Mouse (Mus musculus) hindbrain, embryonic 12.5 days (tissue): ENCODE measurements around the gene Tpk1. TPM values are rescaled to one million over a fixed set of nuclear protein-coding genes. Genes with fewer than 3 reads are reported as not detected.

ENCODE experiments used
- ATAC-seq: fragments of 200-750 bp; cut with Nextera tagmentation; 2 replicates; pipeline ENCODE4 v1.8.0; 2017; ENCODE audit warnings: moderate TSS enrichment; ENCODE audit not compliant: low FRiP score
- H3K27ac ChIP-seq: fragments of 300-500 bp; sonication (generic); 2 replicates; pipeline ENCODE4 v1.5.1; 2016; ENCODE audit warnings: mild to moderate bottlenecking
- H3K27me3 ChIP-seq: fragments of 300-500 bp; sonication (generic); 2 replicates; pipeline ENCODE4 v1.6.1; 2016; ENCODE audit warnings: mild to moderate bottlenecking
- H3K36me3 ChIP-seq: fragments of 300-500 bp; sonication (generic); 2 replicates; pipeline ENCODE4 v1.6.1; 2016; ENCODE audit warnings: mild to moderate bottlenecking
- H3K4me1 ChIP-seq: fragments of 300-500 bp; sonication (generic); 2 replicates; pipeline ENCODE4 v1.6.1; 2016
- H3K4me2 ChIP-seq: fragments of 300-500 bp; sonication (generic); replicated peaks from 2 replicates; pipeline ENCODE4 v1.6.1; 2016; ENCODE audit warnings: mild to moderate bottlenecking
- H3K4me3 ChIP-seq: fragments of 300-500 bp; sonication (generic); 2 replicates; pipeline ENCODE4 v1.5.1; 2016; ENCODE audit warnings: mild to moderate bottlenecking
- H3K9ac ChIP-seq: fragments of 300-500 bp; sonication (generic); 2 replicates; pipeline ENCODE4 v1.6.1; 2016; ENCODE audit warnings: mild to moderate bottlenecking, moderate library complexity
- H3K9me3 ChIP-seq: fragments of 300-500 bp; sonication (generic); replicated peaks from 2 replicates; pipeline ENCODE4 v1.6.1; 2016; ENCODE audit warnings: mild to moderate bottlenecking
- WGBS: fragments of 180-500 bp; shearing (Covaris S2); methylation state at CpG from one replicate; pipeline ENCODE4 v1.1.7; 2016; 5-methylcytosine and 5-hydroxymethylcytosine counted together
- polyA plus RNA-seq: library from polyadenylated mRNA; unstranded; fragments of >200 nt; fragmentation: Nextera tagmentation; extraction: Ambion mirVana; gene quantifications from 2 replicates; pipeline ENCODE4 v1.2.1, GENCODE M21; 2016

The Tpk1 gene
- polyA plus RNA-seq, 1 experiment from 2014 or later: 7.2 TPM

DNA sequence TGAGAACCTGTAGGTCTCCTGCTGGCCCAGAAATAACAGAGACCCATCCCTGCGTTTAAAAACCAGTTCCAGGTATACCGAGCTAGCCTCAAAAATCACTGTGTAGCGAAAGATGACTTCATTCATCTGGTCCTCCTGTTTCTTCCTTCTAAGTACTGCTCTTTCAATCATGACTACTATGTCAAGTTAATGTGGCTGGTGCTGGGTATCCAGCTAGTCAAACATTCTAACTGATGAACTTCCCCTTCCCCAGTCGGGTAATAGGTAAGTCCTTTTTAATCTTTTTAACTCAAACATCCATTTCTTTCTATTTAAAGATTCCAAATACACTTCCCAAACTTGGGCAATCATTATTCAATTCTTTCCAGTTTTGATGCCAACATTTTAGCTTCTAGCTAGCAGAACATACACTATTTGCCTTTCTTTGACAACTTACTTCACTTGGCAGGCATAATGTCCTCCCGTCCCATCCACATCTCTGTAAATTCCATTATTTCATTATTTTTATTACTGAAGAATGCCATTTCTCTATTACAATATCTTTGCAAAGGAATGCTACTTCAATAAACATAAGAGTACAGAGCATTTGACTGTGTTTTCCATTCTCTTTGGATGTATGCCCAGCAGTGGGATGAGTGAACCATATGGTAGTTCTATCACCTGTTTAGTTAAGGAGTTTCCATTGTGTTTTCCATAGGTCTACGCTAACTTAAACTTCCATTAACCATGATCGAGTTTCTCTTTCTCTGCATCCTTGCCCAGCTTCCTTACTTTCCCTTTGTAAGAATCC, 728 bp upstream of the Tpk1 start:
- ATAC-seq: no peak; the same call in 1 of the 2 replicates
- Histone ChIP-seq H3K4me1 (no peaks in the 10 kb centered on the region; the same call in 1 of the 2 replicates), H3K27ac (peak overlapping the region; percentile 95), H3K27me3 (no peaks in the 10 kb centered on the region), H3K4me2 (peak overlapping the region; percentile 65), H3K9ac (peak overlapping the region; percentile 77), H3K9me3 (no peaks in the 10 kb centered on the region), H3K4me3 (peak overlapping the region; percentile 53), H3K36me3 (no peaks in the 10 kb centered on the region)
- WGBS: 89% methylated on average over 7 of the region's 7 CpGs

DNA sequence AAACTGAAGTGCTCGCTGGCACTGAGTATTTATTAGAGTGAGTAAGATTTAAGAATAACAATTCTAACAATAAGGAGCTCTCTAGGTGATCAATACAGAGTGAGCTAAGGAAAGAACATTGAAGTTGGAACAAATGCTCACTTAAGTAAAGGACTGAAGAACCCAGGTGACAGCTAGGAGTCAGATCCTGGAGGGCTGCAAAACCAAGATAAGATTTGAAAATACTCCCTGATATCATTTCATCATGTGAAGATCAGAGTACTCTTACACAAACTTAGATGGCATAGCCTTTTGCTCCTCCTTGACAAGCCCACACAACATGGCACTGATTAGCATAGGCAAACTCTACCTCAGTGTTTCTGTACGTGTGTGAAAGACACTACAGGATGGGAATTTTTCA, 4.3 kb downstream of the Tpk1 start:
- Histone ChIP-seq H3K36me3 (no peaks in the 10 kb centered on the region), H3K9ac (no peak overlapping the region), H3K4me3 (no peak overlapping the region), H3K4me1 (no peaks in the 10 kb centered on the region; the same call in 1 of the 2 replicates), H3K27me3 (no peaks in the 10 kb centered on the region), H3K27ac (no peak overlapping the region), H3K4me2 (no peak overlapping the region), H3K9me3 (no peaks in the 10 kb centered on the region)
- ATAC-seq: no peak
- WGBS: 87% methylated on average over 2 of the region's 2 CpGs

DNA sequence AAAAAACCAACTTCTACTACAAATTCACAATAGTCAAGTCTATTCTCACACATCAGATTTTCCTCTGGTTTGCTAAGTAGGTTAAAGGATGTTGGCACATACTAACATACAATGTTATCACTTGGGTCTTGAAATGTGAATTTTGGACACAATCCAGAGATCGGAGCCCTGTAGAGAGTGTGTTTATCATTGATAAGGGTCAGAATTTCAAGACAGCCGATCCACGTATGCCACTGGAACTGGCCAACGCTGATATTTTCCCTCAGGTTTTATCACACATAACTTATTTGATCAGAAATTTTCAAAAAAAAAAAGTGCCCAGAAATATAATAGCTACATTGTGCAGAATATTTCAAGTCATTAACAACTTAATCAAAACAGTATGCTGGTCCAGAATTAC, 7.8 kb downstream of the Tpk1 start:
- Histone ChIP-seq H3K27me3 (no peaks in the 10 kb centered on the region), H3K4me2 (no peak overlapping the region), H3K9me3 (no peaks in the 10 kb centered on the region), H3K36me3 (no peaks in the 10 kb centered on the region), H3K9ac (no peak overlapping the region), H3K4me1 (no peaks in the 10 kb centered on the region), H3K4me3 (no peak overlapping the region), H3K27ac (no peak overlapping the region)
- no peak for ATAC-seq
- WGBS: 80% methylated on average over 4 of the region's 4 CpGs

DNA sequence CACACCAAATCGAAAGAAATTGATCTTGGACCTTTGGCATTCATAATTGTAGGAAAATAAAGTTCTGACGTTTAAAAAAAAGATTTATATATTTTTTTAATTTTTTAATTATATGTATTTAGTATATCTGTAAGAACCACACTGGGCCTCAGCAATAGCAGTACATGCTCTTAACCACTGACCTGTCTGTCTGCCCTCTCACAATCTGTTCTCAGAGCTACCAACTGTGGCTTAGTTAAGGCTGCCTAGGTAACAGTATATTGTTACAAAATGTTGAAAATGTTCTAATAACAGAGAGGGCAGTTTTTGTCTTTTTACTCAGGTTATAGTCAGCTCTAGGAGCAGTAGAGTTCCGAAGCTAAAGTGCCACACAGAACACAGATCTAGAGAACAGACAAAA, 8.2 kb downstream of the Tpk1 start:
- no peak for ATAC-seq
- WGBS: 84% methylated on average over 3 of the region's 3 CpGs

DNA sequence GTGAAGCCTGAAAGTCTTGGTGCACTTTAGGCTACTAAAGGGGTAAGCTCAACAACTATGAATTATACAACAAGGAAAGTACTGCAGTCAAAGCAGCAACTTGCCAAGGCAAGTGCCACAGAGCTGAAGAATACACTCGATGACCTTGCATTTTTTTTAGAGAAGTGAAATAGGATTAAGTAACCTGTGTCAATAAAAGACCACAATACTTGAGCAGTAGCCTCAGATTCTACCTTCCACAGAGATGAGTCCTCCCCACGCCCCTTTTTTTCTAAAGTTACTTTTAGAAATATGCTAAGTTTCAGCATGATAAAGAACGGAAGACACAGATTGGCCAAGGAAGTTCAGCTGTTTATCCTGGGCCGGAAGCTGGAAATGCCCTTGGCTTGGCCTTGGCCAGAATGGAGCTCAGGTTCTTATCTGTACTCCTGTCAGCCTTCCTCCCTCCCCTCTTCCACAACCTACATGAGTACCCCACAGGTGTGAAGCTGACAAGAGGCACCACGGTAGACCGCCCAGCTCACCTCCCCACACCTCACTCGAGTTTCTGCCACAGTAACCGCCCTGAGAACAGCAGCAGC, 11.1 kb downstream of the Tpk1 start:
- Histone ChIP-seq H3K27ac (no peak overlapping the region), H3K4me1 (no peaks in the 10 kb centered on the region), H3K9me3 (no peaks in the 10 kb centered on the region), H3K27me3 (no peaks in the 10 kb centered on the region), H3K36me3 (no peaks in the 10 kb centered on the region), H3K4me2 (no peak overlapping the region), H3K9ac (no peak overlapping the region), H3K4me3 (no peak overlapping the region)
- ATAC-seq: no peak
- 89% methylated on average over 8 of the region's 8 CpGs for WGBS

More for the DNA sequence above, 8.2 kb downstream of the Tpk1 start:
- Histone ChIP-seq H3K9me3 (no peaks in the 10 kb centered on the region), H3K4me3 (no peak overlapping the region), H3K27ac (no peak overlapping the region), H3K36me3 (no peaks in the 10 kb centered on the region), H3K4me1 (no peaks in the 10 kb centered on the region), H3K27me3 (no peaks in the 10 kb centered on the region), H3K4me2 (no peak overlapping the region), H3K9ac (no peak overlapping the region)

DNA sequence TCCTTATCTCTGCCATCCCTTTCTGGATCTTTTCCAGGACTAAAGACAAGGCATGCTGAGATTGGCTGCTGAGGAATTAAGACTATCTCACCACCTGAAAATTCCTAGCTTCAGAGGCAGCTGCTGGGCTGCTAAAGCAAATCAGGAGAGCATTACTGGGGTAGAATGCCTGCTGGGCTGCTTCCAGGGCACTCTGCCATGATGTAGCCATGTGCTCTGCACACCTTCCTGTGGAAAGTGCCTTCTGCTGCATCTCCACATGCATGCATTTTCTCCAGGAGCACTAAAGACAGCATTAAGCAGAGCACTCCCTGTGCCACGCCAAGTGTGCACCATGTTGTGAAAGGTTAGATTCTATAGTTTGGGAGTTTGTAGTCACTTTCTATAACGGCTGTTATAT, 16.6 kb downstream of the Tpk1 start:
- Histone ChIP-seq H3K4me2 (no peak overlapping the region), H3K4me3 (no peak overlapping the region), H3K4me1 (no peaks in the 10 kb centered on the region), H3K36me3 (no peaks in the 10 kb centered on the region), H3K9me3 (no peaks in the 10 kb centered on the region), H3K27me3 (no peaks in the 10 kb centered on the region), H3K27ac (no peak overlapping the region), H3K9ac (no peak overlapping the region)
- no peak for ATAC-seq
- WGBS: 87% methylated on average over 2 of the region's 2 CpGs

DNA sequence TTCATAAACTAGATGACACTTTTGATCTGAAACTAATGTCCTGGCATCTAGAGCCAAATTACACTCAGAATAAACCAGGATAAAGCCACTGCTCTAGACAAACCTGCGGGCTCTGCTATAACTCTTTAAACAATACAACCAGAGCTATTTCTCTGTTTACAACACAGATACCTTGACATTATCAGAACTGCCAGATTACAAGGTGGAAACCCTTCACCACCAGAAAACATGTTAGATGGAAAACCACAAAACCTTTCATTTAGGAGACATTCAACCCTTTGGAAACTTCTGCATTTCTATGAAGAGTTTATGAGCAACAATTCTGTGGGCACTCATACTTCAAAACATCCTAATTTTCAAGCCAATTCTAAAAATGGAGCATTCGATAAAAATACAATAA, 20.4 kb downstream of the Tpk1 start:
- H3K4me1 ChIP-seq: no peaks in the 10 kb centered on the region
- 91% methylated on average over 2 of the region's 2 CpGs for WGBS
- H3K27ac ChIP-seq: no peak overlapping the region
- ATAC-seq: no peak
- H3K4me2 ChIP-seq: no peak overlapping the region
- H3K9me3 ChIP-seq: no peaks in the 10 kb centered on the region
- H3K9ac ChIP-seq: no peak overlapping the region
- no peaks in the 10 kb centered on the region for H3K36me3 ChIP-seq
- H3K4me3 ChIP-seq: no peak overlapping the region
- H3K27me3 ChIP-seq: no peaks in the 10 kb centered on the region

DNA sequence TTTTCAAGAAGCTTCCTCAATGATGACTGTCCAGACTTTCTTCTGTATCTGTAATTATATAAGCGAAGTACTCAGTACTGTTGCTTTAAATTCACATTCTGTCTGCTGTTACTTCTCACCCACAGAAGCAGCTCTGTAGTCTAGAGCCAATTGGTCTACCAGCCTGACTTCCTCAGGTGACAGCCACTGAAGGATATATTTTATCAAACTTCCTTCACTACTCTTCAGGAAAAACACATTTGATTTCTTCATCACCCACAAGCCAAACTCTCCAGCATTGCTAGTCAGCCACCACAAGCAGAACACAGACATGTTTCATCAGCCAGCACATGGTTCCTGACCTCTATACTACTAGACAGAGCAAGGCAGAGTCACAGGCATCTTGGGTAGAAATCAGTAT, 21.0 kb downstream of the Tpk1 start:
- no peak for ATAC-seq
- 81% methylated on average over 1 of the region's 1 CpGs for WGBS

DNA sequence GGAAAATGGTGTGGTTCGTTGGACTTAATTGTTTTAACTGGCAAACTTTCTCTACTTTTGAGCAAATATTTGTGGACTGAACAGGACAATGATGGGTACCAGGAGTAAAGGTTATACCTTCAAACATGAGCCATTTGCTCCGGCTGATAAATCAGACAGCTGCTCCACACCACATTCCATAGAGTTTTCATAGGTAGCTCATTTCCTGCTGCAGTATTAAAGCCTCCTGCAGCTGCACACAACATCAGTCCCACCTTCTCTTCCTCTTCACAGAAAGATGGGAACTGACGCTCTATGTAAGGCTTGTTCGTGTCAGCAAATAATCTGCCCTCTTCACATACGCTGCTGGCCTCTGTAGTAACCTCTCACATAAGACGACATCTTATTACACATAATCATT, 22.4 kb downstream of the Tpk1 start:
- no peak overlapping the region for H3K4me3 ChIP-seq
- no peak for ATAC-seq
- WGBS: 81% methylated on average over 6 of the region's 6 CpGs
- no peaks in the 10 kb centered on the region for H3K36me3 ChIP-seq
- H3K4me1 ChIP-seq: no peaks in the 10 kb centered on the region
- no peak overlapping the region for H3K9ac ChIP-seq
- no peaks in the 10 kb centered on the region for H3K9me3 ChIP-seq
- H3K4me2 ChIP-seq: no peak overlapping the region
- no peaks in the 10 kb centered on the region for H3K27me3 ChIP-seq
- no peak overlapping the region for H3K27ac ChIP-seq

More for the DNA sequence above, 21.0 kb downstream of the Tpk1 start:
- H3K36me3 ChIP-seq: no peaks in the 10 kb centered on the region
- H3K4me2 ChIP-seq: no peak overlapping the region
- no peaks in the 10 kb centered on the region for H3K4me1 ChIP-seq
- no peak overlapping the region for H3K4me3 ChIP-seq
- no peaks in the 10 kb centered on the region for H3K27me3 ChIP-seq
- no peak overlapping the region for H3K27ac ChIP-seq
- H3K9ac ChIP-seq: no peak overlapping the region
- no peaks in the 10 kb centered on the region for H3K9me3 ChIP-seq

DNA sequence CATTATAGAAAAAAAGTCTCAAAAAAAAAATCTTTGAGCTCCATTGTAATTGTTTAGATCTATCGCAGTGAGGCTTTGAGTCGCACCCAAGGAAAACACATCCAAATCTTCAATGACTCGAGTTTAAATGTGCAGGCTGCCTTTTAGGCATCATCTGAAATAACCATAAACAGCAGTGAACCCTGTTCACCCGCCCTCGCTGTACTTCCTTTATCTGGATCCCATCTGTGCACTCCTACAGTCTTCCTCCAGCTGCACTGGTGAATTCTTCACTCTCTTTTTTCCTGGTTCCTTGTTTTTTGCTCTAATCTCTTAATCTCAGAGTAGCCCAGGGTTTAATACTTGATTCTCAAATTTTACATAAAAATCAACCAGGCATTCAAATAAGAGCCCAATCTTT, 23.7 kb downstream of the Tpk1 start:
- H3K27me3 ChIP-seq: no peaks in the 10 kb centered on the region
- H3K9me3 ChIP-seq: no peaks in the 10 kb centered on the region
- no peak for ATAC-seq
- H3K4me1 ChIP-seq: no peaks in the 10 kb centered on the region
- 77% methylated on average over 5 of the region's 5 CpGs for WGBS
- no peaks in the 10 kb centered on the region for H3K36me3 ChIP-seq
- H3K27ac ChIP-seq: no peak overlapping the region
- H3K4me2 ChIP-seq: no peak overlapping the region
- no peak overlapping the region for H3K9ac ChIP-seq
- H3K4me3 ChIP-seq: no peak overlapping the region

DNA sequence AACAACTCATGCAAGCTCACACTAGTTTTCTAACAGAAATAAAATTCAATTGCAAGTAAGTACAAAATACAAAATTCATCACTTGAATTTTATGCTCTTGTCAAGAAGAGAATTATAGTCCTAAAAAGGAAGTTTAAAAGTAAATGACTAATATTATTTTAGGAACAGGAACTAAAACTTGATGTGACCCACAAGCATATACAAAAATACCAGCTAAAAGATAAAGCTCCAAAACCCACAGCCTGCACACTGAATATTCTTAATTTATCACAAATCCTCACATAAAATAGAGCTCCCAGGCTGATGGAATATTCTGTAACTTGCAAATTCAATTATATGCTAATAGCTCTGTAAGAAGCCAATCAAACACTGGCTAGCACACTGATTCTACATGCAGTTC, 25.5 kb downstream of the Tpk1 start:
- H3K4me3 ChIP-seq: no peak overlapping the region
- no peak overlapping the region for H3K27ac ChIP-seq
- no peak overlapping the region for H3K9ac ChIP-seq
- H3K27me3 ChIP-seq: no peaks in the 10 kb centered on the region
- H3K36me3 ChIP-seq: no peaks in the 10 kb centered on the region
- no peaks in the 10 kb centered on the region for H3K4me1 ChIP-seq
- no peak overlapping the region for H3K4me2 ChIP-seq
- no peak for ATAC-seq
- no peaks in the 10 kb centered on the region for H3K9me3 ChIP-seq

DNA sequence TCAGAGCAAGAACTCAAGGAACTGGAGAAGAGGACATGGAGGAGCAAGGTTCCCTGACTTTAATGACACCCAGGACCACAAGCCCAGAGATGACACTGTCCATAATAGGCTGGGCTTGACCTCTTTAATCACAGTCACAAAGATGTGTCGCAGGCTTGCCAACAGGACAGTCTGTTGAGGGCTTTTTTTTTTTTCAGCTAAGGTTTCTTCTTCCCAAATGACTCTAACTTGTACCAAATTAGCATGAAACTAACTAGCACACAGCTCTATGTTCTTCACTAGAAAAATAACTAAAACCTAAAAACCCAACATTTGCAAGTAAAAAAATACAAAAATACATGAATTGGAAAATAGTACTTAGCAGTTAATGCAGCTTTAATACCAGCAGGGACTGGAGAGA, 27.2 kb downstream of the Tpk1 start:
- WGBS: 82% methylated on average over 1 of the region's 1 CpGs
- no peaks in the 10 kb centered on the region for H3K27me3 ChIP-seq
- no peaks in the 10 kb centered on the region for H3K9me3 ChIP-seq
- H3K4me1 ChIP-seq: no peaks in the 10 kb centered on the region
- H3K36me3 ChIP-seq: no peaks in the 10 kb centered on the region
- H3K4me3 ChIP-seq: no peak overlapping the region
- no peak overlapping the region for H3K9ac ChIP-seq
- H3K4me2 ChIP-seq: no peak overlapping the region
- ATAC-seq: no peak
- H3K27ac ChIP-seq: no peak overlapping the region

DNA sequence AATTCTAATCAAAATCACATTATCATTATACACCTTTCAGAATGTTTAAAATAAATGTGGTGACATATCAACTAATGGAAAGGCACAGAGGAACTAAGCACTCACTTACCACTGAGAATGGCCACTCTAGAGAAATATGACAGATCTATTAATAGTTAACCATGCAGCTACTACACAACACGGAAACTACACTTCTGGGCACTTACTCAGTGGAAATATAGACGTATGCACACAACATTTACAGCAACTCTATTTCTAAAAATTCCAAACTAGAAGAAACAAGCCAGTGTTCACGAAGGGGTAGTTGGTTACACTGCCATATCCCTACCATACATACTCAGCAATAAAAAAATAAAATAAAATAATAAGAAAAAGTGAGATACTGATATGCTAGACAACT, 28.0 kb downstream of the Tpk1 start:
- H3K27ac ChIP-seq: no peak overlapping the region
- no peak overlapping the region for H3K9ac ChIP-seq
- ATAC-seq: no peak
- H3K36me3 ChIP-seq: no peaks in the 10 kb centered on the region
- no peaks in the 10 kb centered on the region for H3K27me3 ChIP-seq
- 93% methylated on average over 3 of the region's 3 CpGs for WGBS
- no peak overlapping the region for H3K4me3 ChIP-seq
- no peaks in the 10 kb centered on the region for H3K9me3 ChIP-seq
- no peak overlapping the region for H3K4me2 ChIP-seq
- no peaks in the 10 kb centered on the region for H3K4me1 ChIP-seq
